Mouse (Mus musculus) CD8-positive naive resting alpha-beta T cell, adult 2 months (primary cell): ENCODE data around the gene Efcab1.

Source experiments
- DNase-seq, 2 experiments: peaks; one replicate each; pipeline ENCODE4 v3.0.0; 2022; ENCODE audit warnings: low read depth in 2 of 2, low spot score in 2 of 2

Efcab1 gene

GRCm38 (mm10) chr16:14992461-14993107 is 86.2 kb downstream of the Efcab1 start:
- DNase-seq, result no peak

- no peak for DNase-seq
Observed at GRCm38 (mm10) chr16:15014724-15015123, 108.3 kb downstream of the Efcab1 start.
